Mouse (Mus musculus) lung, embryonic 14.5 days (tissue): ENCODE results near the gene AL732309.1. TPM values are rescaled to one million over a fixed set of nuclear protein-coding genes. Genes with fewer than 3 reads are reported as not detected.

Experiments
- ATAC-seq: fragments of 200-750 bp; cut with Nextera tagmentation; 2 replicates; pipeline ENCODE4 v1.8.0; 2017; ENCODE audit warnings: mild to moderate bottlenecking, moderate TSS enrichment, moderate library complexity; ENCODE audit not compliant: insufficient read depth
- DNase-seq: peaks from one replicate; pipeline ENCODE4 v3.0.0-alpha.2; 2015
- H3K27ac ChIP-seq: fragments of 300-500 bp; sonication (generic); 2 replicates; pipeline ENCODE4 v1.5.1; 2014; ENCODE audit warnings: low read depth, mild to moderate bottlenecking, moderate library complexity
- H3K27me3 ChIP-seq: fragments of 300-500 bp; sonication (generic); 2 replicates; pipeline ENCODE4 v1.6.1; 2014; ENCODE audit warnings: low read length, control low read depth; ENCODE audit not compliant: insufficient read depth
- H3K36me3 ChIP-seq: fragments of 300-500 bp; sonication (generic); 2 replicates; pipeline ENCODE4 v1.6.1; 2014; ENCODE audit warnings: control low read depth; ENCODE audit not compliant: insufficient read depth
- H3K4me1 ChIP-seq: fragments of 300-500 bp; sonication (generic); 2 replicates; pipeline ENCODE4 v1.6.1; 2014; ENCODE audit warnings: antibody characterized with exemption, control low read depth; ENCODE audit not compliant: insufficient read depth
- H3K4me2 ChIP-seq: fragments of 300-500 bp; sonication (generic); 2 replicates; pipeline ENCODE4 v1.6.1; 2014; ENCODE audit warnings: mild to moderate bottlenecking
- H3K4me3 ChIP-seq: fragments of 300-500 bp; sonication (generic); 2 replicates; pipeline ENCODE4 v1.5.1; 2014; ENCODE audit warnings: low read depth, low read length
- H3K9ac ChIP-seq: fragments of 300-500 bp; sonication (generic); 2 replicates; pipeline ENCODE4 v1.6.1; 2014
- H3K9me3 ChIP-seq: fragments of 300-500 bp; sonication (generic); 2 replicates; pipeline ENCODE4 v1.6.1; 2016; ENCODE audit warnings: low read depth, low read length, control low read depth
- CTCF ChIP-seq: IDR thresholded peaks from 2 replicates; pipeline ENCODE4 v1.5.1; 2016; ENCODE audit warnings: antibody characterized with exemption, low read depth
- WGBS: fragments of 180-500 bp; shearing (Covaris S2); extraction: QIAGEN DNeasy Blood & Tissue Kit; methylation state at CpG from one replicate; pipeline ENCODE4 v1.1.7; 2014; 5-methylcytosine and 5-hydroxymethylcytosine counted together
- polyA plus RNA-seq: library from polyadenylated mRNA; unstranded; fragments of >200 nt; fragmentation: Nextera tagmentation; extraction: Ambion mirVana; gene quantifications from 2 replicates; pipeline ENCODE4 v1.2.1, GENCODE M21; 2014

The AL732309.1 gene
- polyA plus RNA-seq, 1 experiment from 2014 or later = 3.6 TPM

- H3K9me3 ChIP-seq = no peaks in the 10 kb centered on the region
- H3K4me1 ChIP-seq = 0 out of 2 replicates have a peak, but pooled peaks cover 2% of the 10 kb centered on the region
- peak overlapping the region; percentile 19; the same call in 1 of the 2 replicates for H3K4me2 ChIP-seq
- DNase-seq (no peak), ATAC-seq (no peak)
- WGBS = 3% methylated on average over 54 of the region's 54 CpGs
- no peak overlapping the region for H3K9ac ChIP-seq
- peaks cover 58% of the 10 kb centered on the region for H3K27me3 ChIP-seq
- no peak overlapping the region for H3K27ac ChIP-seq
- H3K4me3 ChIP-seq = peak overlapping the region; percentile 12; the same call in 1 of the 2 replicates
- no peak for TF ChIP-seq CTCF
- peaks cover 11% of the 10 kb centered on the region for H3K36me3 ChIP-seq
Observed at GRCm38 (mm10) chr2:25290101-25290815, 43.6 kb upstream of the AL732309.1 start.

- H3K4me1 ChIP-seq = 0 out of 2 replicates have a peak, but pooled peaks cover 2% of the 10 kb centered on the region
- no peaks in the 10 kb centered on the region for H3K9me3 ChIP-seq
- DNase-seq = no peak
- no peak within 1 kb of the TSS for H3K27ac ChIP-seq
- peaks cover 17% of the 10 kb centered on the region for H3K36me3 ChIP-seq
- H3K27me3 ChIP-seq = peaks cover 58% of the 10 kb centered on the region
- H3K9ac ChIP-seq = no peak within 1 kb of the TSS
- H3K4me3 ChIP-seq = peak within 1 kb of the TSS; percentile 12; the same call in 1 of the 2 replicates
- 12% methylated on average over 11 of the region's 11 CpGs for WGBS
- TF ChIP-seq CTCF = no peak
- H3K4me2 ChIP-seq = peak within 1 kb of the TSS; percentile 19; the same call in 1 of the 2 replicates
- ATAC-seq = no peak
Observed at GRCm38 (mm10) chr2:25289651-25290050, 43.0 kb upstream of the AL732309.1 start, which contains the start of gene Lrrc26. Gene Lrrc26 (plus strand): TSS chr2:25289915.

GRCm38 (mm10) chr2:25288734-25289345 is 42.2 kb upstream of the AL732309.1 start:
- Histone ChIP-seq H3K9ac (no peak overlapping the region), H3K27me3 (peaks cover 58% of the 10 kb centered on the region), H3K4me1 (0 out of 2 replicates have a peak, but pooled peaks cover 2% of the 10 kb centered on the region), H3K4me3 (no peak overlapping the region), H3K36me3 (peaks cover 25% of the 10 kb centered on the region), H3K4me2 (no peak overlapping the region), H3K27ac (no peak overlapping the region), H3K9me3 (no peaks in the 10 kb centered on the region)
- WGBS = 76% methylated on average over 7 of the region's 7 CpGs
- no peak for TF ChIP-seq CTCF
- DNase-seq (no peak), ATAC-seq (no peak)

GRCm38 (mm10) chr2:25287927-25288649 is 41.4 kb upstream of the AL732309.1 start, which contains the start of gene Tmem210:
Gene Tmem210 (plus strand): TSS chr2:25288145.
- WGBS = 72% methylated on average over 6 of the region's 6 CpGs
- Histone ChIP-seq H3K27me3 (peaks cover 53% of the 10 kb centered on the region), H3K9ac (no peak within 1 kb of the TSS), H3K9me3 (no peaks in the 10 kb centered on the region), H3K4me2 (no peak within 1 kb of the TSS), H3K36me3 (peaks cover 32% of the 10 kb centered on the region), H3K27ac (peak within 1 kb of the TSS; percentile 26; the same call in 1 of the 2 replicates), H3K4me3 (no peak within 1 kb of the TSS), H3K4me1 (0 out of 2 replicates have a peak, but pooled peaks cover 2% of the 10 kb centered on the region)
- no peak for TF ChIP-seq CTCF
- DNase-seq = no peak
- no peak for ATAC-seq

GRCm38 (mm10) chr2:25286837-25287636 is 40.4 kb upstream of the AL732309.1 start:
- H3K27me3 ChIP-seq = peaks cover 42% of the 10 kb centered on the region
- no peak overlapping the region for H3K4me3 ChIP-seq
- 48% methylated on average over 7 of the region's 7 CpGs for WGBS
- no peaks in the 10 kb centered on the region for H3K9me3 ChIP-seq
- H3K36me3 ChIP-seq = peaks cover 42% of the 10 kb centered on the region
- no peak overlapping the region for H3K9ac ChIP-seq
- H3K4me1 ChIP-seq = 0 out of 2 replicates have a peak, but pooled peaks cover 2% of the 10 kb centered on the region
- H3K27ac ChIP-seq = peak overlapping the region; percentile 26; the same call in 1 of the 2 replicates
- no peak for TF ChIP-seq CTCF
- ATAC-seq (peak; percentile 55; the same call in 1 of the 2 replicates), DNase-seq (peak; percentile 41)
- H3K4me2 ChIP-seq = no peak overlapping the region

GRCm38 (mm10) chr2:25286314-25286713 is 39.7 kb upstream of the AL732309.1 start:
- Histone ChIP-seq H3K4me2 (no peak overlapping the region), H3K9ac (no peak overlapping the region), H3K9me3 (no peaks in the 10 kb centered on the region), H3K27ac (peak overlapping the region; percentile 26; the same call in 1 of the 2 replicates), H3K4me3 (no peak overlapping the region), H3K36me3 (peaks cover 47% of the 10 kb centered on the region), H3K4me1 (0 out of 2 replicates have a peak, but pooled peaks cover 2% of the 10 kb centered on the region), H3K27me3 (peaks cover 35% of the 10 kb centered on the region)
- TF ChIP-seq CTCF = no peak
- ATAC-seq (no peak; the same call in 1 of the 2 replicates), DNase-seq (no peak)
- WGBS = 53% methylated on average over 1 of the region's 1 CpGs
